Mouse (Mus musculus) brain, embryonic 14.5 days (tissue): ENCODE data around the gene Eif4b. TPM values are rescaled to one million over a fixed set of nuclear protein-coding genes. Genes with fewer than 3 reads are reported as not detected.
"Not testable (repeated sequence)": the region's sequence is repeated elsewhere in the genome, so short reads cannot be mapped to it uniquely, and the experiment has no call there.

Experiments
- DNase-seq: peaks from one replicate; pipeline ENCODE4 v3.0.0-alpha.2; 2011; ENCODE audit warnings: low read depth
- CTCF ChIP-seq: fragments of 200-500 bp; IDR thresholded peaks from 2 replicates; pipeline ENCODE4 v1.5.1; 2012; ENCODE audit warnings: inconsistent platforms, mild to moderate bottlenecking, moderate library complexity, borderline replicate concordance; ENCODE audit not compliant: insufficient read depth, insufficient read length; ENCODE audit errors: extremely low read depth
- POLR2A ChIP-seq: fragments of 200-500 bp; IDR thresholded peaks from 2 replicates; pipeline ENCODE4 v1.6.1; 2012; ENCODE audit warnings: mild to moderate bottlenecking, inconsistent platforms, borderline replicate concordance; ENCODE audit not compliant: poor library complexity, insufficient read depth, insufficient read length, severe bottlenecking; ENCODE audit errors: extremely low read depth
- polyA plus RNA-seq: library from polyadenylated mRNA; depleted of rRNA; stranded (reverse); fragments of >200 nt; gene quantifications from 2 replicates; pipeline ENCODE4 v1.2.3, GENCODE M21; 2012

Gene Eif4b
- polyA plus RNA-seq, 1 experiment = 173 TPM

- TF ChIP-seq POLR2A (no peak), CTCF (no peak)
- DNase-seq = peak; percentile 83
Measured at GRCm38 (mm10) chr15:102051920-102052683, 21.5 kb upstream of the Eif4b start.

- no peak for DNase-seq
- TF ChIP-seq POLR2A = no peak
- no peak for TF ChIP-seq CTCF
Measured at GRCm38 (mm10) chr15:102056495-102057174, 16.9 kb upstream of the Eif4b start.

GRCm38 (mm10) chr15:102065661-102066325 is 7.8 kb upstream of the Eif4b start:
- TF ChIP-seq POLR2A = no peak
- peak; percentile 100 for TF ChIP-seq CTCF
- peak; percentile 96 for DNase-seq

GRCm38 (mm10) chr15:102070476-102071467 is 2.8 kb upstream of the Eif4b start:
- DNase-seq = no peak
- TF ChIP-seq POLR2A (no peak), CTCF (no peak)

GRCm38 (mm10) chr15:102072963-102073558 is 512 bp upstream of the Eif4b start:
- DNase-seq = no peak
- TF ChIP-seq CTCF (no peak), POLR2A (no peak)

DNA sequence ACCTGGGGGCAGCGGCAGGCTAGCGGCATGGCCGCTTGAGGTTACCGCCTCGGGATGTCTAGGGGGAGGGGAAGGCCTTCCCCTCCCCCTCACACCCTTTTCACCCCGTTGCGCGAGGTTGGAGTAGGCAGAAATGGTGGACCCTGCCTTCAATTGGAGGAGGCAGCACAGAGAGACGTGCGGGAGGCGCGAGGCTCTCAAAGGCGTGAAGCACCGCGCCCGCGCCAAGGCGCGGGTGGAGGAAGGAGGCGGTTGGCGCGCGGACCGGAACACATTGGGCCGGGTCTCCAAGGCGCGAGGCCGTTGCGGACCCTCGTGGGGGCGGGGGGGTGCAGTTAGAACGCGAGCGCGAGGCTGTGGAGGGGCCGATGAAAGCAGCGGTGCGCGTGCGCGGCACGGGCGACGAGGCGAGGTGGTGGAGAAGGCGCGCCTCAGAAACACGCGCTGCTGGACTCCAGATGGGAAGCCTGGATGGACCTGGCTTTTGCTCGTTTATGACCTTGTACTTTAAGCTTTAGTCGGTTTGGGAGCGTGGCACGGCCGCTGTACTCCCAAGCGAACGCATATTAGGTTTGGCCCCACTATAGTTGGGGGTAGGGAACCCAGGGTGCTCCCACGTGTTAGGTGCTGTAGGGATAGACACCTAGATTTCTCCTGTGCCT is 628 bp downstream of the Eif4b start:
- TF ChIP-seq POLR2A = 0 out of 2 replicates have a peak, but pooled peaks have one; percentile 27
- TF ChIP-seq CTCF = no peak
- DNase-seq = peak; percentile 74

DNA sequence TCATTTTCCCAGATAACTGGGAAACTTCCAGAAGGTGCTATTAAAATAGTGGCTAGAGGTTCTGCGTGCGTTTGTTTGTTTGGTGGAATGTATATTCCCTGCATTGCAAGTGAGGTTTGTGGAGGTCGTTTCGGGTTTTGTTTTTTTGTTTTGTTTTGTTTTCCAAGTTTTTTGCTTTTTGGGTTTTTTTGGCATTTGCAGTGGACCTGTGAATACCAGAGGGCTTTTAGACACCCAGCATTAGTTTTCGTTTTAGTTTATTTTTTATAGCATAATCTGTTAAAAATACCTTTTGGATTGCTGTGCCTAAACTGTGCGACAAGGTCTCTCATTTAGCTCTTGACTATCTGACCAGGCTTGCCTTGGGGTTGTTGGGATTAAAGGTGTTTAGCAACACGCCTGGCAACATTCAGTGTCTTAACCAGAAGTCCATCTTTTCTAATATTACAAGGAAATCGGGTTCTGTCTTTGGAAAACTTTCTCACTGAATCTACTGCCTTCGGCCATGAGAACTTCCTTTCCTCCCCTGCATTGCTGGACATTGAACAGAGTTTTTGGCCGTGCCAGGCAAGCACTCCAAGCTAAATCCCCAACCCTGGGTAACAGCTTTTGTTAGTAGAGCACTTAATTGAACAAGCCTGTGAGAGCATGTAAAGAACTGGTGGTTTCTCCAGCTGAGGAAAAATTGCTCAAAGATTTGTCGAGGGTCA is 1.5 kb downstream of the Eif4b start:
- TF ChIP-seq POLR2A (no peak), CTCF (no peak)
- DNase-seq = no peak

- TF ChIP-seq POLR2A = no peak
- no peak for TF ChIP-seq CTCF
Measured at GRCm38 (mm10) chr15:102077111-102077677, 3.6 kb downstream of the Eif4b start.

DNA sequence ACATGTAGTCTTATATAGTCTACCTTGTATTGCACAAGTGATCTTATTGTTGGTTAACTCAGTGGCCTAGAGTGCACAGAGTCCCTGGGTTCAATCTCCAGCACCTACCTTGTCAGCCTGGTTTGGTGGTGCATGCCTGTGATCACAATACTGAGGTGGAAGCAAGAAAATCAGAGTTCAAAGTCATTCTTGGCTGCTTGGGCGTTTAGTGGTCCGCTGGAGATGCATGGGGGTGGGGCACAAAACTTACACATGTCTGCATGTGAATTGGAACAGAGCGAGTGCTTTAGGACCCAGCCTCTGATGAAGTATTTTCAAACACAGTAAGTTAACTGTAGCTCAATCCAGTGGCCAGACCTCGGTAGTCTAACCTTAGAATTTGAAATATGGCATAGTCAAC is 5.6 kb downstream of the Eif4b start:
- no peak for DNase-seq
- TF ChIP-seq POLR2A (no peak), CTCF (no peak)

More at GRCm38 (mm10) chr15:102077111-102077677, 3.6 kb downstream of the Eif4b start:
- no peak for DNase-seq

DNA sequence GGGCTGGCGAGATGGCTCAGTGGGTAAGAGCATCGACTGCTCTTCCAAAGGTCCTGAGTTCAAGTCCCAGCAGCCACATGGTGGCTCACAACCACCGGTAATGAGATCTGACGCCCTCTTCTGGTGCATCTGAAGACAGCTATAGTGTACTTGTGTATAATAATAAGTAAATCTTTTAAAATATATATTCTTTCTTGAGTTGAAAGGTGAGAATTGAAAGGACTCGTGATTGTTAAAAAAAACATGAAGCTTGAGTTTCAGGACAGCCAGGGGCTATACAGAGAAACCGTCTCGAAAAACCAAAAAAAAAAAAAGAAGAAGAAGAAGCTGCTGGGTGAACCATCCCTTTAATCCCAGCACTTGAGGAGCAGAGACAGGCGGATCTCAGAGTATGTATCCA is 6.4 kb downstream of the Eif4b start:
- DNase-seq = not testable (repeated sequence)

- peak; percentile 9; the same call in 1 of the 2 replicates for TF ChIP-seq CTCF
- no peak for TF ChIP-seq POLR2A
- DNase-seq = no peak
Measured at GRCm38 (mm10) chr15:102080429-102080828, 6.9 kb downstream of the Eif4b start.
